Mouse (Mus musculus) left cerebral cortex, postnatal 25 days (tissue): Measurements from ENCODE around the gene Ufsp2. TPM values are rescaled to one million over a fixed set of nuclear protein-coding genes. Genes with fewer than 3 reads are reported as not detected.

Experiments
- DNase-seq, 2 experiments: peaks; one replicate each; pipeline ENCODE4 v3.0.0; 2022; ENCODE audit warnings: low spot score in 2 of 2, mixed read lengths in 1 of 2
- intact Hi-C: fragments of 180-260 bp; cut with DNase I; formaldehyde crosslinking; loops from one replicate; pipeline ENCODE4 v1.15.1; 2025
- total RNA-seq, 2 experiments: library from RNA; stranded (reverse); gene quantifications; 2 replicates each; pipeline ENCODE4 v1.2.3; 2021

Ufsp2 gene
- 10 to 100 TPM; 50.8 to 57.1 TPM for total RNA-seq

DNA sequence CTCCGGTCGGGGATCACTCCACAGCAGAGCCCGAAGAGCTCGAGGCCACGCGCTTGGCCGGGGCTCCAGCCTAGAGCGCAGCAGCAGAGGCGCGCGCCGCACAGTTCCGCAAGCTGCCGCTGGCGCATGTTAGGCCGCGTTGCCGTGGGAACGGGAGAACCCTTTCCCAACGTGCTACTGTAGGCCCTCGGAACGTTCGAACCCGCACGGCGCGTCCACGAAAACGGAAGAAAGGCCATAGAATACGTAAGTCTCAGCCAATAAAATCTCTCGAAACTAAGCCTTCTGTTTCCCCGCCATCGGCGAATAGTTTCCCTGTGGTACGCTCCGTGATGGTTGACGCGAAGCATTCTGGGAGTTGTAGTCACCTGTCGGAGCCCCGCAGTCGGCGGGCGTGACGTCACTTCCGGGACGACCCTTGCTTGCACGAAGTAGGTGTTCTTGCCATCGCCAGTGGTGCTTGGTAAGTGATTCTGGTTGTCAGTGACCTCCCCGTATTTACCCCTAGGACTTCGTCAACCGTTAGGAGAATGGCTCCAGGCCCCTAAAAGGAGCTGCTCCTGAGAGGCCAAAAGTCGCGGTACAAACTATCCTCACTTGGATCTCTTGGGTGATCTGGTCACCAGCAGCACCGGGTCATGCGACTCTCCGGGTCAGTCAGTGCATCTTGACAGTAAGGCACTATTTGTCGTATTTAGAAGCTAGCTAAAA lies at the start of gene Ufsp2, which contains the start of gene 1700029J07Rik:
TSS of gene Ufsp2 (plus strand) at position 403 of the 711 bp plus-strand sequence.
TSS of gene 1700029J07Rik (minus strand) at position 127 of the 711 bp plus-strand sequence.
- peak; percentile 99 to 100 for DNase-seq
- intact Hi-C loops: loop anchor here (10.0 kb wide), 1 partner anchor 180 kb away; the partner anchor contains the start of genes Cfap97 and Snx25

GRCm38 (mm10) chr8:45934582-45935014 lies 40.7 kb upstream of the Ufsp2 start, which contains the start of gene Ccdc110:
Gene Ccdc110 (plus strand): TSS chr8:45934619.
- DNase-seq: peak; percentile 94 to 97
- intact Hi-C loops: loop anchor here (1.0 to 5.0 kb wide), 4 partner anchors 117 to 495 kb away; no protein-coding TSS in a partner anchor

DNA sequence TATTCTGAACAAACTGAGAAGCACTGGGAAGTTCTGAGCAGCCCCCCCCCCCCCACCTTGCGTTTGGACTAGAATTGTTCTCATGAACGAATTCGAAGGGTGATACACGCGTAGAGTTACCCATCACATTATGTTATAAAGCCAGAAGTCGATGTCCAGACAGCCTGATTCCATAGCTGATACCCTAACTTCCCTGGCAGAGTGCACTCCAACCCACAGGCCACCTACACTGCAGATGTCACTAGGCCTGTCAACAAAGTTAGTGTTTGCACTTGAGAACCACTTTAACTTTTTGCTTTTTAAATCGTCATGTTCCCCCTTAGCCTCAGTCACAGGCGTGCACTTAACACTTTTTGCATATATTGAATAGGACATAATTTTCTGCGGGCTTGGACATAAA lies 38.3 kb upstream of the Ufsp2 start:
- intact Hi-C loops: no loop called here
- no peak for DNase-seq

DNA sequence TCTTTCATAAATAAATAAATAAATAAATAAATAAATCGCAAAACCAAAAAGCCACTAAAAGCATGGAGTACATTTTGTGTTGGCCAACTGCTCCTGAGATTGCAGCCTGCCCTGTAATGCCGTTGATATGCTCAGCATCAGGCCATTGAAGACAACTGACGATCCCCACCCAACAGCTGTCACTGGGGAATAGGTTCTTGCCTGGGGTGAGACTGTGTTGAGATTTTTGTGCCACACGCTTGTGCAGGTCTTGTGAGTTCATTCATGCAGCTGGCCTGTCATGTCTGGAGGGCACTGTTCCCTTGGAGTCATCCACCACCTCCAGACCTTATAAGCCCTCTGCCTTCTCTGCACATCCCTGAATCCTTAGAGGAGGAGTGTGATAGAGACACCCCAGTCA lies 29.0 kb upstream of the Ufsp2 start:
- no peak for DNase-seq
- intact Hi-C loops: no loop called here

DNA sequence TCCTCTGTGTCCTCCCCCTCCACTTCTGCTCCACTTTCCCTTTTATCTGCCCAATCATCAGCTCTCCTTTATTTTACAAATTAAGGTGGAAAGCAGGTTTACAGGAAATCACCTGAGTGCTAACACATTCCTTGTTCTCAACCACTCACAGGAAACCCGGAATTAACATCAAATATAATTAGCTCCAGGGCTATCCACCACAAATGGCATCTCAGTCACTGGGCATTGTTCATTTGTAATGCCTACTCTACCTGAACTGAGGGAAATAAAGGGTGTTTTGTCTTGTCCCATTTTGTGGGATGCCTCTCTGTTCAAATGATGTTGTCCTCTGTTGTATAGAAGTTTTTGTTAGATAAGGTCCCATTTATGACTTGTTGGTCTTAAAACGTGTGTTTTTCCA lies 24.7 kb upstream of the Ufsp2 start:
- DNase-seq: no peak
- intact Hi-C loops: no loop called here

DNA sequence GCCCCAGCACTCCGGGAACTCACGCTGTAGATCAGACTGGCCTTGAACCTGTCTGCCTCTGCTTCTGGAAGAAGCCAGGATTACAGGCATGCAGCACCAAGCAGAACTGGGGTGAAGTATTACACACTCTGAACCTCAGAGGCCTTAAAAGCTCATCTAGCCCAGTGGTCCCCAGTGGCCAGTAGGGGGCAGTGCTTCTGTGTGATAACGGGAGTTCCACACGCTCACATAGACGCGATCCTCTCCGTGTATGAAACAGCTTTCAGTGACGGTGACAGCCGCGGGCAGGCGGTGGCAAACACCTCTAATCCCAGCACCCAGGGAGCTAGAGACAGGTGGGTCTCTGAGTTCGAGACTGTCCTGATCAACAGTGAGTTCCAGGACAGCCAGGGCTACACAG lies 4.4 kb upstream of the Ufsp2 start:
- no peak for DNase-seq
- intact Hi-C loops: loop anchor here (10.0 kb wide), 1 partner anchor 184 kb away; the partner anchor contains the start of genes Cfap97 and Snx25

DNA sequence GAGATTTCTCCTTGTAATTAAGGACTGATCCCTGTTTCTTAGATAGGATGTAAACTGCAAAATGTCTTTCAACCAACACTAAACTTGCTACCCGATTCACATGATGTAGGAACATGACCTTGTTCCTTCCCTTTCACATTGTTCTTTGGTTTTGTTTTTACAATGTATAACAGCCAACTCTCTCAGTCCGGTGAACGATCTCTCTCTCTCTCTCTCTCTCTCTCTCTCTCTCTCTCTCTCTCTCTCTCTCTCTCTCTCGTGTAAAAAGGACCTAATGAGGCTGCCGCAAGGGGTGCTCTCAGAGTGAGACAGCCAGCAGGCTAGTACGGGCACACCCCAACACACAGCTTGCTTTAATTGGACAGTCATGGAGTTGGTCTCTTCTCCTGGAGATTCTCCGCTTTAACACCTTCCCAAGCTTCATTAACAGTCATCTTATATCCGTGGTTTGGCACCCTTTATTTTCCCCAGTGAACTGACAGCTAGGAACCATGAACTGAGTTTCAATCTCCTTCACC lies 1.3 kb upstream of the Ufsp2 start:
- intact Hi-C loops: loop anchor here (10.0 kb wide), 1 partner anchor 181 kb away; the partner anchor contains the start of genes Cfap97 and Snx25

GRCm38 (mm10) chr8:45975837-45976468 lies 625 bp downstream of the Ufsp2 start:
- intact Hi-C loops: loop anchor here (10.0 kb wide), 1 partner anchor 179 kb away; the partner anchor contains the start of genes Cfap97 and Snx25

More for the DNA sequence above, 1.3 kb upstream of the Ufsp2 start:
- no peak for DNase-seq

GRCm38 (mm10) chr8:45986665-45987064 lies 11.3 kb downstream of the Ufsp2 start:
- intact Hi-C loops: no loop called here
- DNase-seq: no peak

More at GRCm38 (mm10) chr8:45975837-45976468, 625 bp downstream of the Ufsp2 start:
- no peak for DNase-seq

GRCm38 (mm10) chr8:45988189-45988588 lies 12.9 kb downstream of the Ufsp2 start:
- intact Hi-C loops: no loop called here
- DNase-seq: no peak

GRCm38 (mm10) chr8:45990631-45991310 lies 15.4 kb downstream of the Ufsp2 start:
- intact Hi-C loops: no loop called here
- DNase-seq: no peak

GRCm38 (mm10) chr8:45994111-45994510 lies 18.8 kb downstream of the Ufsp2 start:
- no peak for DNase-seq
- intact Hi-C loops: no loop called here

GRCm38 (mm10) chr8:45995576-45995975 lies 20.2 kb downstream of the Ufsp2 start:
- intact Hi-C loops: no loop called here
- DNase-seq: no peak

- no peak for DNase-seq
- intact Hi-C loops: loop anchor here (2.0 kb wide), 1 partner anchor 165 kb away; no protein-coding TSS in a partner anchor
These were observed 22.9 kb downstream of the Ufsp2 start for GRCm38 (mm10) chr8:45998228-45998627.

DNA sequence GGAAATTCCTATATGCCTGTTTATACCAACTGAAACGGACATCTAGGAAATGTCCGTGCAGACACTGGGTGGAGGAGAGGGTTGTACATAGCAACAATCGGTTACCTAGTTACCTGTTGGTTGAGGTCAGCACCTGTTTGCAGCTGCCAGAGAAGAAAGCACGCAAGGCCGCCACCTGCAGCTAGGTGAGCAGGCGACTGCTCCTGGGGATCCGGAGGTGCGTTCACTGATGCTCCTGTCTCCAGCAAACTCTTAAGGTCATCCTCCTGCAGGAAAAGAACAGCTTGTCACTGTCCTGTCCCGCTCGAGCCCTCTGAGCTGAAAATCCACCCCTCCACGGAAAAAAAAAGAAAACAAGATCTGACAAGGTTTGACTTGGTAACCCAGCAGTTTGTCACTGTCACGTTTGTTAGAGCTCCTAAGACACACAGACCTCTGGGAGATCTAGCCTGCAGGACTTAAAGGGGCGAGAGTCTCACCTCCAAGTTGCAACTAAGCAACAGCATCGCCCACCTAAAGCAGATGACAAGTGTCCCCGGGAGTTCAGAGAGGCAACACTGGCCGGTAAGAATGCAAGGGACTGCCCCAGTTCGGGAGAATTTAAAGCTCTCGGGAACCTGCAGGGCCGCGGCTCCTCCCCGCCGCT lies 23.9 kb downstream of the Ufsp2 start, which contains the start of gene Lrp2bp:
TSS of gene Lrp2bp (plus strand) at position 166 of the 646 bp plus-strand sequence.
- intact Hi-C loops: loop anchor here (2.0 kb wide), 1 partner anchor 164 kb away; no protein-coding TSS in a partner anchor
- peak in 1 of 2 experiments; percentile 30 for DNase-seq

DNA sequence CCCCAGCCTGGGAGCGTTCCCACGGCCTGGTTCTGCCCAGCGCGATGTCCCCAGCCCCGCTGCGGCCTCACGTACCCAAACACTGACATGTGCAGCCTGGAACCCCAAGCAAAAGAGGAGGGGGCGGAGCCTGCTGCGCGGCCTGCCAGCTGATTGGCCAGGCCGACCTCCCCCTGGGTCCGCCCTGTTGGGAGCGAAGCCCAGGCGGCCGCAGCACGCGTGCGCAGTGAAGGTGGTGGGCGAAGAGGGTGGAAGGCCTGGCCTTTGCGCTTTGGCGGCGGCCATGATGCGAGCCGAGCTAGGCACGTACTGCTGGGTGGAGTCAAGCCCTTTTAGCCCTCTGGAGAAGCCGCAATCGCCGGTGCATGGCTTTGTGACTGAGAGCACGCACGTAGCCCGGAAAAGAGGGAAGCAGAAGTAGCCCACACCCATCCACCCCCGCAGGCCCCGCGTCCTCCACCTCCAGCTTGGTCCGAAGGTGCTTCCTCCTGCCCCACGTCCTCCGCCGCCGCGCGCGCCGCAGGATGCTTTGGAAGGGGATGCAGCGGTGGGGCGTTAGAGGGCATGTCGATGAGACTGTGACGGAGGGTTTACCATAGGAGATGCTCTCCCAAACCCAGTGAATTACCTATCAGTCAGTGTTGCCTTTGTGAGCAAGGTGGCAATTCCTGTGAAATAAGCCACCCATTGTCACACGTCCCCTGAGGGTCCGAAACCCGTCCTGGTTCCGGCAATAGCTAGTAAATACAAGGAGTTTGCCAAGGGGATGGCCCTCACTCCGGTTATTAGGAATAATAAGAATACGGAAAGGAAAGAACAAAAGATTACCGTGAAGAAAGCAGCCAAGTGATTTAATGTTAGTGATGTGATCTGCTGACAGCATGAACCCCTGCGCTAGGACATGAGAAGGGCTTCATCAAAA lies 24.7 kb downstream of the Ufsp2 start:
- intact Hi-C loops: loop anchor here (2.0 kb wide), 2 partner anchors 153 to 163 kb away; partner anchors contain the start of gene Snx25
- DNase-seq: peak; percentile 97 to 99

DNA sequence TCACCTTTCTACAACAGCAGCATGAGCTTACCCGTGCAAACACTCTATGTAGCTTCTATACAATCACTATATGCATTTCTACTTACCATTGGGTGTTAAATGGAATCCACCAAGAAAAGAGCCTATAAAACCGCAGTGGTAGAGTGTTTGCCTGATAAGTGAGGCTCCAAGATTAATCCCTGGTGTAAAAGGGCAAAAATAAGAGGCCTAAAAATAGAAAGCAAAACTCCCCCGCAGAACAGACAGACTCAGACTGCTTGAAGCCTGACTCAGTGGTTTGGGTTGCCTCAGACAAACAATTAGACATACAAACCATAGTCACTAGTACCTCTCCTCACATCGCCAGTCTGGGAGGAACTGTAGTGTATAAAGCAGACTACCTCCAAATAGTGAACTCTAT lies 30.3 kb downstream of the Ufsp2 start, which contains the start of gene Ankrd37:
TSS of gene Ankrd37 (minus strand) at position 112 of the 400 bp plus-strand sequence.
- intact Hi-C loops: no loop called here
- DNase-seq: no peak
